Mouse (Mus musculus) C3H10T1/2 (cell line): Measurements from ENCODE around the gene Rab33b. TPM values are rescaled to one million over a fixed set of nuclear protein-coding genes. Genes with fewer than 3 reads are reported as not detected.

Source experiments
- polyA plus RNA-seq, 2 experiments: library from polyadenylated mRNA; unstranded; fragments of >200 nt; fragmentation: generic; extraction: Trizol; gene quantifications; one replicate each; pipeline ENCODE4 v1.2.1; 2012; ENCODE audit warnings: missing spikeins in 2 of 2

Rab33b gene
- 1 to 10 TPM in 1 of 2 experiments, under 1 TPM in 1; 0.63 to 5.7 TPM for polyA plus RNA-seq

GRCm38 (mm10) chr3:51483741-51484359, at the start of gene Rab33b:
Gene Rab33b, plus strand, starts transcription at chr3:51483920.

Other genes starting within 250 kb of the Rab33b start
- 10 to 100 TPM in 1 of 2 experiments, 1 to 10 TPM in 1; 2.2 to 17.5 TPM for gene Elf2, start 143.3 kb upstream of the Rab33b start, polyA plus RNA-seq
- under 1 TPM; 0.15 to 0.77 TPM for gene Mgarp, start 87.2 kb upstream of the Rab33b start, polyA plus RNA-seq
- 100 to 1,000 TPM; 240 to 524 TPM for gene Ndufc1, start 74.9 kb upstream of the Rab33b start, polyA plus RNA-seq
- 1 to 10 TPM; 3.8 to 4.7 TPM for gene Naa15, start 68.8 kb upstream of the Rab33b start, polyA plus RNA-seq
- 10 to 100 TPM in 1 of 2 experiments, under 1 TPM in 1; 0.87 to 12.4 TPM for gene Setd7, start 77.0 kb downstream of the Rab33b start, polyA plus RNA-seq
- gene Mgst2, start 176.4 kb downstream of the Rab33b start, polyA plus RNA-seq, result 10 to 100 TPM in 1 of 2 experiments, 1 to 10 TPM in 1; 5.1 to 12.7 TPM